In genomic region chr1:133197266-133197665, GRCm38 (mm10) we compare ENCODE assay signal across 25 mouse cellular contexts. TPM values are rescaled to one million over a fixed set of nuclear protein-coding genes. Genes with fewer than 3 reads are reported as not detected.
"Had no signal": no experiment of that assay in that cellular context is flagged by ENCODE, and none has a peak within 500 bp of the region (broad histone marks: within the 10 kb centered on the region; RNA-seq: fewer than 3 reads in every experiment).

No protein-coding gene starts in this region.

- DNase-seq: kidney, adult 11 months; kidney, adult 8-10 months; kidney, postnatal 10 days; kidney, postnatal 36 days; layer of hippocampus, postnatal 36 days; left cerebral cortex, postnatal 4 days; liver, postnatal 0 days; lung, embryonic 14.5 days; right cerebral cortex, adult 18-20 months; right cerebral cortex, postnatal 14 days; right cerebral cortex, postnatal 4 days; thymus, adult 2 months; thymus, postnatal 14 days had no signal

- ATAC-seq: liver, postnatal 0 days; lung, postnatal 0 days; midbrain, embryonic 15.5 days had no signal

- H3K9me3 ChIP-seq: kidney, embryonic 15.5 days; limb, embryonic 12.5 days; limb, embryonic 15.5 days; midbrain, embryonic 15.5 days; neural tube, embryonic 13.5 days had no signal

- H3K4me3 ChIP-seq: kidney, embryonic 15.5 days; left cerebral cortex, adult 2 months; limb, embryonic 12.5 days; limb, embryonic 15.5 days; midbrain, embryonic 15.5 days; myocyte; neural tube, embryonic 13.5 days had no signal

- H3K27me3 ChIP-seq: kidney, embryonic 15.5 days; limb, embryonic 15.5 days; midbrain, embryonic 15.5 days; neural tube, embryonic 13.5 days had no signal

- H3K4me2 ChIP-seq: kidney, embryonic 15.5 days; limb, embryonic 12.5 days; limb, embryonic 15.5 days; liver, embryonic 11.5 days; lung, embryonic 14.5 days; midbrain, embryonic 15.5 days; neural tube, embryonic 13.5 days had no signal

- H3K9ac ChIP-seq: kidney, embryonic 15.5 days; limb, embryonic 12.5 days; limb, embryonic 15.5 days; liver, embryonic 14.5 days; liver, postnatal 0 days; lung, embryonic 14.5 days; midbrain, embryonic 15.5 days; neural tube, embryonic 13.5 days had no signal

- H3K27ac ChIP-seq: kidney, embryonic 15.5 days; left cerebral cortex, adult 2 months; limb, embryonic 12.5 days; limb, embryonic 15.5 days; liver, embryonic 14.5 days; macrophage; midbrain, embryonic 15.5 days; stomach, postnatal 0 days had no signal

- H3K36me3 ChIP-seq: kidney, embryonic 15.5 days; limb, embryonic 12.5 days; limb, embryonic 15.5 days; midbrain, embryonic 15.5 days; neural tube, embryonic 13.5 days had no signal

RNA-seq across cellular contexts. Expression of gene Plekha6, which starts 33.3 kb away (rescaled TPM):
- polyA plus RNA-seq: macrophage had no signal
